Mouse (Mus musculus) liver, adult 2 months (tissue): ENCODE results near the gene Cxcr5.

ENCODE experiments used
- CTCF ChIP-seq: fragments of 200-500 bp; IDR thresholded peaks from 2 replicates; pipeline ENCODE4 v1.5.1; 2011; ENCODE audit warnings: low read depth, low read length, control low read depth
- POLR2A ChIP-seq: fragments of 200-500 bp; IDR thresholded peaks from 2 replicates; pipeline ENCODE4 v1.6.1; 2011; ENCODE audit warnings: low read length, control low read depth; ENCODE audit not compliant: insufficient read depth; ENCODE audit errors: extremely low read depth

DNA sequence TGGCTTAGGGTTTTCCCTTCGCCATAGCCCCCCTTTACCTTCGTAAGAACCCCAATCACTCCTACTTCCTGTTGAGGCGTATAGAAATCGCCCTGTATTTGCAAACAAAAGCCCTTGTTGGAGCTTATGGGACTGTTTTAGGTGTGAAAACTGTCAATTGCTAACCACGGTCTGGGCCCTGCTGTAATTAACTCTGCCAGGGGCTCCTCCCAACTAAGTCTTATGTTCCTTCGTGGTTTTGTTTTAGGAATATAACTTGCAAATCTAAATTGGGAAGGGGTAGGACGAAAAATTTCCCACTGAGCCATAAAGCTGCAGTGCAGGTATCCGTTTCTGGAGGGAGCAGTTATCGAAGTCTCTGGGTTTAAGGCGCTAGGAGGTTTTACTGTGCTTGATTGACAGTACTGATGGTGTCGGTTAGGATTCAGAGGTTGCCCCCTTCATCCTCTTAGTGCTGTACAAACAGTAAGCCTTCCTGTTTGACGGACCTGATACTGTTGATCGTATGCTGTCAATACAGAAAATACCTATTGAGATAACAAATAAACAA is 44.0 kb upstream of the Cxcr5 start:
- TF ChIP-seq CTCF: no peak
- TF ChIP-seq POLR2A: no peak
